Mouse (Mus musculus): Measurements from ENCODE around the gene Scamp1.

The Scamp1 gene

DNA sequence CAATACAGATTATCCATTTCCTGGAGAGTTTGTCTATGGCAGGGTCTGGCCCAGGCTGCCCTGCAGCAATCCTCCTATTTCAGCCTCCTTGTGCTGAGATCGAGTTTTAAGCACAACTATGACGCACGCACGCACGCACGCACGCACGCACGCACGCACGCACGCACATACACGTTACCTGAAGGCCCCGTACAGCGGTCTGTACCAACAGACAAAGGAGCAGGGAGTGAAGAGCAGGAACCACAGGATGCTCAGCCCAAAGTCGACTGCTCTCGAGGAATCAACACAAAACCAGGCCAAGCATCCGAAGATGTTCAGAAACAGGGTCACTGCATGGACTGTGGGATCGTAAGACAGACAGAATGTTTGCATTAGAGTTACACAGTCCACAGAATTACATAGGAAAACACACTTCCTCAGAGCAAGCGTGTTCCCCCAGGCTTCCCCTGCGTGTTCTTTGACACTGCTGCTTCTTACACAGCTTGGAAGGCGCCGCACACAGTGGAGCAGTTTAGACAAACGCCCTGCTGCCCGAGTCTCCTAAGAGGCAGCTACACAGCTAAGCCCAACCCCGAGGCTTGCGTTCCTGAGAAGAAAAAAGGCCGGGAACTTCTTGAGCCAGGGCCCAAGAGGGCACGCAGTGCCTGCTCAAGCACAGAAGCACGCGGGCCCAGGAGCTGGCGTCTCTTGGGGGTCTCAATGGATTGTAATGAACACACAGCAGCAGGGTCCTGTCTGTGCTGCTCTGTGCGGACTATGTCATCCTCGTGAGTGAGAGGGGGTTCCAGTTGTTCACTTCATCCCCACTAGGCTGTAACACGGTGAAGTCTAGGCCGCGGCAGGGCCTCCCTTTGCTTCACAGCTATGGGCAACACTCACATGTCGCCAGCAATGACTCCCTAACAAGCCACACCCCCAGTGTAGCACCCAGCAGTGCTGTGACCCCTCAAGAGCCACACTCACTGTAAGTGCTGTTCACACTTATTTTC, 60.6 kb downstream of the Scamp1 start:
- in situ Hi-C loops (cut with MboI, MseI) = no loop called here

DNA sequence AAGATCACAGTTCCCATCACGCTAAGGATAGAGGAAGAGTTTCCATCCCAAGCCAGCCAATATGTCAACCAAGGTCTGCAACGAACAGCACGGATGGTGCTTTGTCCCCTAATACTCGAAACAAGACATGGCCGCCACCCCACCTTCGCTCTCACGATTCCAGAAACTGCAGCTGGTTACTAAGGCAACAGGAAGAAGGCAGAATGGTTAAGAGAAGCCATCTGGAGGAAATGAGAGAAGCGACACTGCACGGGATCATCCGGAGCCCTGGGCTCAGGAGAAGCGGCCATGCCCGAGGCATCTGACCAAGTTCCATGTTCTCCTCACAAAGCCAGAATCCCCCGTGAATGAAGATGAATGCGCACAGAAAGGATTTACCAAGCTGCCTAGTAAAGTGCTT, 62.0 kb downstream of the Scamp1 start:
- in situ Hi-C loops (cut with MboI, MseI) = no loop called here

DNA sequence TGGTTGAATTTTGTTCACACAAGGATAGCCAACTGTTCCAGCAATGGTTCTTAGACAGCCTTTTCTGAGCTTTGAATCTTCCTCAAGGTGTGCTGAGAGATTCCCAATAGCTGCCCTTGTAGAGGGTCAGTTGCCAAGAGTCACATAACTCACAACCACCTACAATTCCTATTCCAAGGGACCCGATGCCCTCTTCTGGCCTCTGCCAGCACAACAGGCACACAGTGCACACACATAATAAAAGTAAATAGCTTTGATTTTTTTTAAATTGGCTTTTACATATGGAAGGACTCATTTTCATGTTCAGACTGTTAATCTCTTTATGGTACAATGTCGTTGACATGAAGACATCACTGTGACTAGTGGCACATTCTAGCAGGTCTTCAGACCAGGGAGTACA, 72.9 kb downstream of the Scamp1 start:
- in situ Hi-C loops (cut with MboI, MseI) = no loop called here

DNA sequence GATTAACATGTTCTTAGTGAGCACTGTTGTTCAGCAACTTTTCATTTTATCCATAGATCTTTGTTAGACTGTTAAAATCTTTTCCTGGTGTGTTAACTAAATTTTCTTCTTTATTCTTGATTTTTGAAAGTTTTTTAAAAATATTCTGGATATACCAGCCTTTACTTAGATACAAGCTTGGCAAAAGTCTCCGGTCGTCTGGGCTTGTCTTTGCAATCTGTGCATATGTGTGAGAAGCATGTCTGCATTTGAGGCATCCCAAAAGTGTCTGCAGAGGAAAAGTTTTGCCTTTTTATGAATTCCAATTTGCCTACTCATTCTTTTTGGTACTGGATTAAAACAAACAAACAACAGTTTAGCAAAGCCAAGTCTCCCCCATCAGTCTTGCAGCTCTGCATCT, 73.5 kb downstream of the Scamp1 start:
- in situ Hi-C loops (cut with MboI, MseI) = no loop called here

DNA sequence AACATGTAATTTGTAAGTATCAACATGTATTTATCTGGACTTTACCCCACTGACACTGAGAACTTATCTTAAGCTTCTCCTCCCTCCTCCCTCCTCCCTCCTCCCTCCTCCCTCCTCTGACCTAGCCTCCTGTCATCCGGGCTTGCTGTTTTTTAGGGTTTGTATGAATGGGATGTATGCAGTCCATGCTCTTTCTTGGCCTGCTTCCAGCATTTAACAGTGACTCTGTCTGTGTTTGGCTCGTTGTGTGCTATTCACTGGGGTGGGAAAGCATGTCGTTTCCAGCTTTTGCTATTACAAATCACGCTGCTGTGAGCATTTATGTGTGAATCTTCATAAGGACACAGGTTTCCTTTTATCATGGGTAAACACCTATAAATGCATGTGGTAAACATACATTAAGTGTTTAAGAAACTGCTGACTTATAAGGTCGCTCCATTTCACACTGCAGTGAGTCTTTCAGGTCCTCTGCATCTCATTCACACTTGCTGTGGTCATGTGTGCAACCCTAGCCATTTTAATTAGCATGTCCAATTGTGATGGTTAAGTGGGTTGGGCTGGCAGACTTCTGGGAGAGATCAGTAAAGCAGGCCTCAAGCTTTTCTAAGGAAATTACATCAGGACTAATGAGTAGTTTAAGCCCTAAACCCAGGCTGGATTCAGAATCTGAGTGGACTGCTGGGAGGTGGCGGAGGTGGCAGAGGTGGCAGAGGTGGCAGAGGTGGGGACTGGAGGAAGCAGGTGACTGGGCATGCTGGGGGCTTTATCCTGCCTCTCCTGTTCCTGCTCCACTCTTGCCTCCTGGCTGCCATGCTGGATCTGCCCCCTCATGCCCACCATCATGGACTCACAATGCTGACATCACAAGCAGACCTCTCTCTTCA, 74.2 kb downstream of the Scamp1 start:
- in situ Hi-C loops (cut with MboI, MseI) = no loop called here

DNA sequence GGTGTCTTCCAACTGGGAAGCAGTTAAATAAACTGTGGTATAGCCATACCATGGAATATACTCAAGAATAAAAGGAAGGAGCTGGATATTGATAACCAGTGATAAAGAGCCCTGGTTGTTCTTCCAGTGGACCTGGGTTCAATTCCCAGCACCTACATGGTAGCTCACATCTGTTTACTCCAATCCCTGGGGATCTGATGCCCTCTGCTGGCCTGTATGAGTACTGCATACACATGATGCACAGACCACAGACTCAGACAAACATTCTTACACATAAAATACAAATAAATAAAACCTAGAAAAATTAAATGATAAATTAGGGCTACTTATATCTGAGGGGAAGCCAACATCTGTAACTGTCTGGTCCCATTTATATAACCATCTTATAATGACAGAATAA, 76.8 kb downstream of the Scamp1 start:
- in situ Hi-C loops (cut with MboI, MseI) = no loop called here

DNA sequence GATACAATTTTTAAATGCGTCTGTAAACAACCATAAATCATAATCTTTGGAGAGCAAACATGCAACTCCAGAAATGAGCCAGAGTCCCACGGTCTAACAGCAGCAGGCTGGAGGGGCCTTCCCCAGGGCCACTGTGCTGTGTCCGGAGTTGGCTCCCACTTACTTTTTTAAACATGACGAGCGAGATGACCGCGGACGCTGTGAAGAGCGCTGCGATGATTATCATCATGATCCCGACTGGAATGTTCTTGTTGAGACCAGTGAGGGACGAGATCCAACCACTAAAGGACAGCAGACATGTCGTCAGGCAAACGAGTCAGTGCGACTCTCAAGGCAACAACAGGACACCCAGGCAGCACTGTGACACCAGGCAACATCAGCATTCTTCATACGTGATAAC, 77.7 kb downstream of the Scamp1 start:
- in situ Hi-C loops (cut with MboI, MseI) = no loop called here

DNA sequence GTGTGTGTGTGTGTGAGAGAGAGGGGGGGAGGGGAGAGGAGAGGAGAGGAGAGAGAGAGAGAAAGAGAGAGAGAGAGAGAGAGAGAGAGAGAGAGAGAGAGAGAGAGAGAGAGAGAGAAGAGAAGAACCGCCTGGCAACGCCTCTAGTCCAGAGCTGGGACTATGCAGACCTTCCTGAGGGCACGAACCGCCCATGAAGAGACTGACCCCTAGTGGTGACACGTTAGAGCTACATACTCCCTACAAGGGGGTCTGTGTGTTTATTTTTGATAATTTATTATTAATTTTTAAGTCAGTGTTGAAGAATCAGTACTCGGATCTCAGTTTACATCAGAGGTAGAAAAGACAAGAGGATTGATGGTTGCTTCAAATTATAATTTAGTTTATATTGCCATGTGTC, 80.4 kb downstream of the Scamp1 start:
- in situ Hi-C loops (cut with MboI, MseI) = no loop called here

DNA sequence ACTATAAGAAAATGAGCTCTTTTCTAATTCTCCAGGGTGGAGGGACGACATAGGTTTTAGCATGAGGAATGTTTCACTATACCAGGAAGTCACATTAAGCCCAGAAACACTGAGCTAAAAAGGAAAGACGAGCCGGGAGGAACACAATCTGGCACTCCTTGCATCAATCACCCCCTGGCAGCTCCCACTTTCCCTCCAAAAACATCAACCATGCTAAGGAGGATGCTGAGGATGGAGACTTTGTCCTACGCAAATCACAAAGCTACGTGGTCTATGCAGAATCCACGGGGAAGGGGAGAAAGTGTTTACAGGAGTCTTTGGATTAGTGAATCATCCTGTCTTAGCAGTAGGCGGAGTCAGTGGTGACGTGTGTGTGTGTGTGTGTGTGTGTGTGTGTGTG, 85.8 kb downstream of the Scamp1 start:
- in situ Hi-C loops (cut with MboI, MseI) = no loop called here

DNA sequence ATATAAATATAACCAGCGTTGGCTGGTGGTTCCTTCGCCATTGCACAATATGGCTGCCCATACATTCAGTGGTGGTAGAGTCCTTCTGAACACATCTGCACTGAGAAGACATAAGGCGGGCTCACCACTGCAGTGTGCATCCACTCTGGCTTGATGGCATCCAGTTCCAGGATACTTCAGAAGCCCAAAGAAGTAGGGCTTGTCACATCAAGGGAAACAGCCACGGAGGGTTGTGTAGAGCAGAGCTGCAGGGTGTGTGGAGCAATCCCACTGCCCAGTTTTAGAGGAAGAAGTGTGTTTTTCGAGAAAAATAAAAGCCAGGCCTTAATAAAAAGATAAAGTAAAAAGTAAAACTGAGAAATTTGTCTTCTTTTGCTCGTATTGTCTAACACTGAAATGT, 87.0 kb downstream of the Scamp1 start:
- in situ Hi-C loops (cut with MboI, MseI) = no loop called here

DNA sequence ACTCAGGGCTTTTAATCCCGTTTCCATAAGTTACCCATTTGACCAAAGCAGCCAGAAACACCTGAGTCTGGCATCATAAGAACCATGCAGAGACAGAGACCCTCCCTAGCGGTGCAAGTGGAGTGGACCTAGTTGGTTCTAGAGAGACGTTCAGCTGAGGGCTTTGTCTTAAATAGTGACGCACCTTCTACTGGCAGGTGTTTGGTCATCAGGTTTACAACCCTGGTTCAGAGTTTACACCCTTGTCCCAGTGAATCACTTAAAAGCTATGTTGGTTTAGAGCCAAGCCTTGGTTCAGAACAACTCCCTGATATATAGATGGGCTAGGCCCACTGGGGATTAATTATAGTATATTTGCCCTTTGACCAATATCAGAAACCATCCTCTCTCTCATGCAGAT, 92.4 kb downstream of the Scamp1 start:
- in situ Hi-C loops (cut with MboI, MseI) = no loop called here

DNA sequence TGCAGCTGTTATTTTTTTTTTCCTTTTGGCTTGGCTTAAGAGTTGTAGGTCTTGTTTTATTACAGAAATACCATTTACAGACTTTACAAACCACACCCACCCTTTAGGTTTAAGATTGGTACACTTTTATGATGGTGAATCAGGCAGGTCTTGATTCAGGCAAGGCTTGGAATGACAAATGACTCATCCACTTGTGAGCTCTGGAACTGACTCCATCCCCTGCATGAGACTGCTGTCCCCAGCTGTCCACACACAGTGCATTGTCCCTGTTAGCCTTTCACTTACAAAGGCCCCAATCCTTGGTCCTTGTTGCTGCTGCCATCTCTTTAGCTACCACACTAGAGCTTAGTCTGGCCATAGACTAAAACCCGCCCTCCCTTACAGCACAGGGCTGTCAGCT, 95.3 kb downstream of the Scamp1 start:
- in situ Hi-C loops (cut with MboI, MseI) = no loop called here

DNA sequence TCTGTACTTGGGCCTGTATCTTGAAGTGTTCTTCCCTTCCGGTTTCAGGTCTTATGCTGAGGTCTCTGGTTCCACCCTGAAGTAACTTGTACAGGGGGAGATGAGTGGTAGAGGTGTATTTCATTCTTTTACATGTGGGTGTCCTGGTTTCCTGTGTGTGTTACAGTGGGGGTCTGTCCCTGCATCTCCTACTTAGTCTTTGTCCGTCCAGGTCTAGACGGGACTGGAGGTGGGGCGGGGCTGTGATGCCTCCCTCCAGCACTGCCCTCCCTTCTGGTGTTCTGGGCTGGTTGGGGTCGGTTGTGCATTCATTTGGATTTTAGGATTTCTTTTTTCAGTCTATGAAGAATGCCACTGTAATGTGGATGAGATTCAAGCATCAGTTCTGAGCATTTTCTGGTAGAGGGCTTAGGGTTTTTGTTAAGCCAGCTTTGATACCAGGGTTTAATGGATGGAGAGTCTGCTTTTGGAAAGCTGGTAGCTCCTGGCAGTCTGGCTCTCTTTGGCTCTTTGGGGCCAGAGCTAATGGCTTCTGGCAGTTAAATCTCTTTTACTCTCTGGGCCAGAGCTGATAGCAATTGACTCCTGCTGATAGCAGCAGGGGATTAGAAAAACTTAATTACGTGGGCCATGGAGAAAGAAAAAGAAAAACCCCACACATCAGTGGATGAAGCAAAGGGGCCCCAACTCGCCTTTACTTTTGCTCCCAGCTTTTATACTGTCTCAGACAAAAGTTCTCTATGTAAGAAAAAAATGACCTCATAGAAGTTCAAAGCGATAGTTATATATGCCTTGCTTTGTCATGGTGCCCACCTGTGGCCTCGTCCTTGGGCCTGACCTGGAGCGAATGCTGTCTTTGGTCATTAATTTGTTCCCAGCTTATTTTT, 97.2 kb downstream of the Scamp1 start:
- in situ Hi-C loops (cut with MboI, MseI) = no loop called here

DNA sequence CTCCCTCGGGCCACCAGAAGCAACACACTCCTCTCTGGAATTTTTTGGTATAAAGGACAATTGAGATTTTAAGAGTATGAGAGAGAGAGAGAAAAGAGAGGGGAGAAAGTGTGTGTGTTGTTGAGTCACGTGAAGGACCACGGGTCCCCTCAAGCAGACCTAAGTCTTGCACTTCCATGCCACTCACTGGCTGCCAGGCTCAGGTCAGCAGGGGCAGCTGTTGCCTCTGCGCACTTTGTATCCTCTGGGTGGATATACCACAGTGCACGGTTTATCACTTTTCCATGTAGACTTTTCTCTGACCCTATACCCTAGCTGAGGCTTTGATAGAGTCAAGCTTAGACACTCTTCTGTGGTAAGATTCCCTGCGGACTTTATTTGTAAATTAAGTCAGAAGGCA, 100.0 kb downstream of the Scamp1 start:
- in situ Hi-C loops (cut with MboI, MseI) = no loop called here

DNA sequence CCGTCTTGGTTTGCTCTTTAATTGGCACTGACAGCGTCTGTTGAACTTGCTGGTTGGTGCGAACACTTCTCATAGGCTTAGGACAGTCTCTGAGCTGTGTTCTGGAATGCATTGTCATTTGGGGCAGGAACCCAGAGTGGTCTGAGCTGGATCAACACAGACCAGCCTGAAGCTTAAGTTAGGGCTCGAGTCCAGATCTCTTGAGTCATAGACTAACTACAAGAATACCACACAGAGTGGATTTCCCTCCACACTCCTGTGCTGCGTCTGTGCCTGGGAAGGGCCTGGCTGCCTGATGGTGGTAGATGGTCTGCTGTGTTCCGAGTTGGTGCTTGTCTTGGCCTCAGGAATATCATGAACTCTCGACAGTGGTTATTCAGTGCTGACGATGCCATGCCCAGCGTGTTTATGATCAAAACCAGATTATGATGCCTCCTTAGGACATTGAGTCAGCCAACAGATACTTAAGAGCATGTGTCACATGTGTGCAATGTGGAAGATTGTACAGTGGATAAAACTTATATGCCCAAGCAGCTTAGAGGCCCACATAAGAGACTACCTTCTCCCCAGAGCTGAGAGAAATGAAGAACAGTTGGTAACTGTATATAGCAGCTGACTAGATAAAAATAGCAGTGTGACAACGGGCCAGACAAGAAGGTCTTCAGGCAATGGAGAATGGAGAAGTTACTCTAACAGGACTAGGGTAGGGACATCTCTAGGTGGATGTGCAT, 100.8 kb downstream of the Scamp1 start:
- in situ Hi-C loops (cut with MboI, MseI) = no loop called here

DNA sequence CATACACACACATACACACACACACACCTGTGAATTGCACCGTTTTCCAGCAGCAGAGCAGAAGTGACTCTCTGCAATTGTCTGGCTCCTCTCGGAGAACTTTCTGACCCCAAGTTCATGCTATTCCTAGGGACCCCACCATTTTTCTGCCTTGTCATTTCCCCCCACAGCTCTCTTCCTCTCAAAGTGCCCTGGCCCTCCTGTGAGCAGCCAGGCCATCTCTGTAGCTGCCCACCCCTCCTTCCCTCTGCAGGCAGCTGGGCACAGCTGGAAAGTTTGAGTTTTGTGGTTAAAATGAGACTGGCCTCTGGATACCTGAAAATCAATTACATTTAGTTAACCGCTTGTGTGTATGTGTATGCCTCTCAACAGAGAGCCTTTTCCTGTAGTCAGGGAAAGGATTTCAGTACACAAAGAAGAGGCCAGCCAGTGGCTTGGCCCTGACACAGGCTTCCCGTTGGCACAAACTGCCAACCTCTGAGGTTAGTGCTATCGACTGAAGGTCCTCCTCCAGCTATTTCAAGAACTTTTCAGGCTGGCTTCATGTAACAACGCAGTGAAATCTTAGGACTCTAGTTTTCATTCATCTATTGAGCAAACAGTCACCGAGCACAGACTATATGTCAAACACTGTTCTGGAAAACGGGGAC, 102.2 kb downstream of the Scamp1 start:
- in situ Hi-C loops (cut with MboI, MseI) = no loop called here

DNA sequence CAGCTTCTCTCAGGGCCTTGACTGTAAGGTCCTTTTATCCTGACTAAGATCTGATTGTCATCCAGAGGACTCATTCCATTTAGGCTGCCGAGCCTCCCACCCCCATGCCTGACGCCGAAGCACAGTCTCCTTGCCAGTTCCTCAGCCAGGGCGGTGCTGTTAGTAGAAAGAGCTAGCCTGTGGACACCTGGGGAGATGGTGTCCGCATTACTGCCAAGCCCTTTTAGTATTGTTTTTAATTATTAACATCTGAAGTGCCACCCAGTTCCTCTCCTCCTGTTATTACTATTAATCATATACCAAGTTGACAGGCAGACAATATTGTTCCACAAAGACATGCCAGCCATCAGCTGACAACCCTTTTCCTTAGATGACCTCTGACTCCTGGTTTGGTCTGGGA, 103.6 kb downstream of the Scamp1 start:
- in situ Hi-C loops (cut with MboI, MseI) = no loop called here

DNA sequence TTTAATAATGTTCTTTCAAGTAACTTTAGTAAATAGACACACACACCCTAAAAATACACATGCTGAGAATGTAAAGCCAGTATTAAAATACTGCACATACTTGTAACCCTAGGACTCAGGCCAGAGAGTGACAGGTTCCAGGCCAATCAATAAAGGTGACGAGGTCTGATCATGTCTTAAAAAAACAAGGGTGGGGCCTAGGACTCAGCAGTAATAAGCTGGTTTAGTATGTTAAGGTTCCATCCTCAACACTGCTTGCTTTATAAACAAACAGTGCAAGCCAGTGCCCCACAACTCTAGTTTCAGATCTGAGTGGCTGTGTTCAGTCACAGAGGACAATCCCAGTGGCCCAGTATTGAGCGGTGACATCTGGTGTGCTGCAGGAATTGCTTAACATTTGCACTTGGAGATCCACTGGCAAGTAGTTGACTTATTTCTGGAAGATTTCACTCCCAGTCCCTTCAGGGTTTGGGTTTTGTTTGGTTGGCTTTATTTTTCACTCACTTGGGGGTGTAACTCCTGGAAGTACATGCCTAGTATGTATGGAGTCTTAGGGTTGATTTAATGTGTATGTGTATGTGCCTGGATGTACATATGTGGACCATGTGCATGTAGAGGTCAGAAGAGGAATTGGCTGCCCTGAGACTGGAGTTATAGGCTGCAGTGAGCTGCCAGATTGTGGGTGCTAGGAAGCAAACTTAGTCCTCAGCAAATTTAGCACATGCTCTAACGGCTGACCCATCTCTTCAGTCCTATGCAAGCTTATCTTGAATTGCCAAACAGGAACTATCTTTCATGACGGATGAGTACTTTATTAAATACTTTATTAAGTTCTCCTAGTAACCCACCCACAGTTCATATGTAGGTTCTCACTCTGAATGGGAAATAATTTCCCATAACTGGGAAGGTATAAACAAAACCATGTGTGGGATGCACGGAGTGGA, 104.9 kb downstream of the Scamp1 start:
- in situ Hi-C loops (cut with MboI, MseI) = no loop called here

DNA sequence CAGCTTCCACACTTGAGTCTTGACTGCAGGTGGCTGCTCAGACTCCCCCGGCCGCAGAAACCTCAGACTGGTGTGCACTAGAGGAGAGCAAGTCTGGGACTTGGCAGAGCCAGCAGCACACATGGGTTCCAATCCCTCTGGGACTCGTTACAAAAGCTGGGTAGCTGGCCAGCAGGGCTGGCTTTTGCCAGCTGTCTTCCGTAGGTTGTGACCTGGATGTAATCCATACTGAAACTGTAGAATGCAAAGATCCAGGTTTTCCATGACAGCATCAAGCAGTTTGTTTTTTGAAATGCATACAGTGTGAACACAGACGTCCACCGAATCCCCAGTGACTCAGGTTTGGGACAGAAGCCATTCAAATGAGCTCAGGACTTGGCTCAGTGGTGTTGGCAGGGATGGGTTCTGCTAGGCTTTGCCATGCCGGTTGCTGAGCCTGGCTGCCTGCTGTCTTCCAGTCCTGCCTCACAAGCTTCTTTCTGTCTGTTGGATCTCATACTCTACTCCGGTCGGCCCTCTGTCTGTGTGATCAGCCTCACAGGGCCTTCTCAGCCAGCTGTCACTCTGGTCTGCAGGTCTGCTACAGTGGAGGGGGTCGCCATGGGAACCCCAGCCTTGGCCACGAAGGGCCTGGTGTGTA, 107.1 kb downstream of the Scamp1 start:
- in situ Hi-C loops (cut with MboI, MseI) = no loop called here

Data from regulatory T cell (primary cell).